Mouse (Mus musculus) intestine, postnatal 0 days (tissue): ENCODE measurements around the gene Cldn1. TPM values are rescaled to one million over a fixed set of nuclear protein-coding genes. Genes with fewer than 3 reads are reported as not detected.

Source experiments
- ATAC-seq: fragments of 200-750 bp; cut with Nextera tagmentation; 2 replicates; pipeline ENCODE4 v1.8.0; 2017; ENCODE audit warnings: mild to moderate bottlenecking, moderate TSS enrichment, moderate library complexity
- H3K27ac ChIP-seq: fragments of 300-500 bp; sonication (generic); 2 replicates; pipeline ENCODE4 v1.5.1; 2014; ENCODE audit warnings: mild to moderate bottlenecking, low read depth, low read length, moderate library complexity
- H3K27me3 ChIP-seq: fragments of 300-500 bp; sonication (generic); replicated peaks from 2 replicates; pipeline ENCODE4 v1.6.1; 2014; ENCODE audit warnings: low read length, mixed read lengths; ENCODE audit not compliant: control insufficient read depth, insufficient read depth
- H3K36me3 ChIP-seq: fragments of 300-500 bp; sonication (generic); 2 replicates; pipeline ENCODE4 v1.6.1; 2014; ENCODE audit warnings: mild to moderate bottlenecking, moderate library complexity; ENCODE audit not compliant: control insufficient read depth, insufficient read depth
- H3K4me1 ChIP-seq: fragments of 300-500 bp; sonication (generic); replicated peaks from 2 replicates; pipeline ENCODE4 v1.6.1; 2014; ENCODE audit warnings: antibody characterized with exemption, low read length, mixed read lengths; ENCODE audit not compliant: control insufficient read depth, insufficient read depth
- H3K4me2 ChIP-seq: fragments of 300-500 bp; sonication (generic); replicated peaks from 2 replicates; pipeline ENCODE4 v1.6.1; 2014; ENCODE audit warnings: low read depth, mild to moderate bottlenecking, moderate library complexity
- H3K4me3 ChIP-seq: fragments of 300-500 bp; sonication (generic); 2 replicates; pipeline ENCODE4 v1.5.1; 2014; ENCODE audit warnings: low read depth, low read length
- H3K9ac ChIP-seq: fragments of 300-500 bp; sonication (generic); 2 replicates; pipeline ENCODE4 v1.6.1; 2014; ENCODE audit warnings: mild to moderate bottlenecking, low read depth, low read length
- H3K9me3 ChIP-seq: fragments of 300-500 bp; sonication (generic); 2 replicates; pipeline ENCODE4 v1.6.1; 2016; ENCODE audit warnings: mixed run types; ENCODE audit not compliant: control insufficient read depth
- CTCF ChIP-seq: sonication (generic); IDR thresholded peaks from 2 replicates; pipeline ENCODE4 v1.5.1; 2016; ENCODE audit warnings: low read depth, mild to moderate bottlenecking, control low read depth, antibody characterized with exemption, moderate library complexity
- WGBS: fragments of 180-500 bp; shearing (Covaris S2); extraction: QIAGEN DNeasy Blood & Tissue Kit; methylation state at CpG from one replicate; pipeline ENCODE4 v1.1.7; 2014; 5-methylcytosine and 5-hydroxymethylcytosine counted together
- polyA plus RNA-seq: library from polyadenylated mRNA; unstranded; fragments of >200 nt; fragmentation: Nextera tagmentation; extraction: Ambion mirVana; gene quantifications from 2 replicates; pipeline ENCODE4 v1.2.1, GENCODE M21; 2015

The Cldn1 gene
- 5.4 and 5.5 TPM in 2 replicates for polyA plus RNA-seq

DNA sequence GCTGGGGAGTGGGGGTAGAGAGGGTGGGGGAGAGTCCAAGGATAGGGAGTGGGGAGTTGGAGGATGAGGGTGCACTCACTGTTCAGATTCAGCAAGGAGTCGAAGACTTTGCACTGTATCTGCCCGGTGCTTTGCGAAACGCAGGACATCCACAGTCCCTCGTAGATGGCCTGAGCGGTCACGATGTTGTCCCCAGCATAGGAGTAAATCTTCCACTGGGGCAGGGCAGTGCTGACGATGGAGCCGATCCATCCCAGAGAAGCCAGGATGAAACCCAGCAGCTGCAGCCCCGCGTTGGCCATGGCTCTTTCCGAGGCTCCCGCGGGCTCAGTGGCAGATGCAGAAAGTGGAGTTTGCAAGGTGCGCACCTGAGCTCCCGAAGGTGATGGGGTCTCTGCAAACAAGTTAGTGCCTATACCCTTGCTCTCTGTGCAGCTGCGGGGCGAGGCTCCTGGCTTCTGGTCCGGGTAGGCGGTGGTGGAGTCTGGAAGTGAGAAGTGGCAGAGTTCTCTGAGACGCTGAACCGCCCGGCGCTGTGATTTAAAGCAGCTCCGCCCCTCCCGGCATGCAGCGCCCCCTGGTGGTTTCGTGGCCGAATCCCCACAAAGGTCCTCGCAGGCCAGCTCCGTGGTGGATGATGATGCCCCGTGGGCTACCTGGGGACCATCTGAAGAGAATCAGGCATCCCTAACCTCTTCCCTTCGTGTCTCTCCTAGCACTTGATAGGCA is at the start of gene Cldn1:
Gene Cldn1, minus strand, starts transcription at position 517 of the 729 bp plus-strand sequence.
- peak within 1 kb of the TSS; percentile 76 for H3K4me2 ChIP-seq
- no peaks in the 10 kb centered on the region for H3K4me1 ChIP-seq
- ATAC-seq, result peak; percentile 74
- no peak within 1 kb of the TSS for H3K27ac ChIP-seq
- H3K36me3 ChIP-seq, result no peaks in the 10 kb centered on the region
- peak within 1 kb of the TSS; percentile 37 for H3K4me3 ChIP-seq
- peak; percentile 94 for TF ChIP-seq CTCF
- no peaks in the 10 kb centered on the region for H3K27me3 ChIP-seq
- no peaks in the 10 kb centered on the region for H3K9me3 ChIP-seq
- no peak within 1 kb of the TSS for H3K9ac ChIP-seq
- WGBS, result 3% methylated on average over 33 of the region's 33 CpGs

GRCm38 (mm10) chr16:26418616-26419015 is 47.0 kb upstream of the Cldn1 start:
- no peak for TF ChIP-seq CTCF
- 87% methylated on average over 3 of the region's 3 CpGs for WGBS
- no peak for ATAC-seq
- Histone ChIP-seq H3K9me3 (no peaks in the 10 kb centered on the region), H3K9ac (no peak overlapping the region), H3K4me1 (0 out of 2 replicates have a peak, but pooled peaks cover 2% of the 10 kb centered on the region), H3K27me3 (no peaks in the 10 kb centered on the region), H3K36me3 (no peaks in the 10 kb centered on the region), H3K27ac (no peak overlapping the region), H3K4me2 (no peak overlapping the region), H3K4me3 (no peak overlapping the region)

- Histone ChIP-seq H3K9ac (no peak overlapping the region), H3K36me3 (no peaks in the 10 kb centered on the region), H3K27ac (no peak overlapping the region), H3K4me3 (no peak overlapping the region), H3K9me3 (no peaks in the 10 kb centered on the region), H3K27me3 (no peaks in the 10 kb centered on the region), H3K4me1 (no peaks in the 10 kb centered on the region), H3K4me2 (no peak overlapping the region)
- no peak for ATAC-seq
- no peak for TF ChIP-seq CTCF
- 33% methylated on average over 1 of the region's 1 CpGs for WGBS
These were observed 32.4 kb upstream of the Cldn1 start for GRCm38 (mm10) chr16:26404070-26404469.

DNA sequence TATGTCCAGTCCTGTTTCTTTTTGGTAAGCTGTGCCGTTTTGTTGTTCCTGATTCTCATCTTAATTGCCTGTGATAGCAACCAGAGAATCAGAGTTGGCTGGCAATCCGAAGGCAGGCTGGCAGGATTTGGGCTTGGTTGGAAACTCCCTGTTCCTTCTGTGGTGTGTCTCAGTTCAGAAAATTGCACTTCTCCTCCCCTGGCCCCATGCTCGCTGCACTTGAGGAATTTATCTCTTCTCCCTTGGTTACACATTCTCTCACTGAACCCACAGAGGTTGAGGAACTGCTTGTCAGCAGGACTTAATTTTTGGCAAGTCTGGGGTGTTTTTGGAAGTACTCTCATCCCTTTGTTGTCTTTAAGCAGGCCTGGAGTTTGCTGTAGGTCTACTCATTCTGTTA is 29.3 kb upstream of the Cldn1 start:
- ATAC-seq, result no peak
- TF ChIP-seq CTCF, result no peak

GRCm38 (mm10) chr16:26400549-26400948 is 28.9 kb upstream of the Cldn1 start:
- Histone ChIP-seq H3K4me1 (no peaks in the 10 kb centered on the region), H3K27ac (no peak overlapping the region), H3K9ac (no peak overlapping the region), H3K4me3 (no peak overlapping the region), H3K9me3 (no peaks in the 10 kb centered on the region), H3K27me3 (no peaks in the 10 kb centered on the region), H3K36me3 (no peaks in the 10 kb centered on the region), H3K4me2 (no peak overlapping the region)
- TF ChIP-seq CTCF, result no peak
- no peak for ATAC-seq
- 70% methylated on average over 4 of the region's 4 CpGs for WGBS

More for the DNA sequence above, 29.3 kb upstream of the Cldn1 start:
- Histone ChIP-seq H3K9me3 (no peaks in the 10 kb centered on the region), H3K36me3 (no peaks in the 10 kb centered on the region), H3K4me2 (no peak overlapping the region), H3K9ac (no peak overlapping the region), H3K27me3 (no peaks in the 10 kb centered on the region), H3K27ac (no peak overlapping the region), H3K4me1 (no peaks in the 10 kb centered on the region), H3K4me3 (no peak overlapping the region)
- WGBS, result 38% methylated on average over 3 of the region's 3 CpGs

- no peak for TF ChIP-seq CTCF
- no peaks in the 10 kb centered on the region for H3K4me1 ChIP-seq
These were observed 19.3 kb upstream of the Cldn1 start for GRCm38 (mm10) chr16:26390936-26391335.

GRCm38 (mm10) chr16:26386159-26386558 is 14.5 kb upstream of the Cldn1 start:
- TF ChIP-seq CTCF, result no peak
- H3K9me3 ChIP-seq, result no peaks in the 10 kb centered on the region
- ATAC-seq, result no peak
- no peak overlapping the region for H3K9ac ChIP-seq
- no peaks in the 10 kb centered on the region for H3K4me1 ChIP-seq
- WGBS, result 76% methylated on average over 2 of the region's 2 CpGs
- no peak overlapping the region for H3K27ac ChIP-seq
- no peaks in the 10 kb centered on the region for H3K36me3 ChIP-seq
- no peaks in the 10 kb centered on the region for H3K27me3 ChIP-seq
- H3K4me2 ChIP-seq, result no peak overlapping the region
- H3K4me3 ChIP-seq, result no peak overlapping the region

More at GRCm38 (mm10) chr16:26390936-26391335, 19.3 kb upstream of the Cldn1 start:
- no peaks in the 10 kb centered on the region for H3K36me3 ChIP-seq
- no peaks in the 10 kb centered on the region for H3K9me3 ChIP-seq
- H3K27me3 ChIP-seq, result no peaks in the 10 kb centered on the region
- H3K9ac ChIP-seq, result no peak overlapping the region
- no peak for ATAC-seq
- no peak overlapping the region for H3K4me2 ChIP-seq
- no peak overlapping the region for H3K4me3 ChIP-seq
- 80% methylated on average over 4 of the region's 4 CpGs for WGBS
- H3K27ac ChIP-seq, result no peak overlapping the region
